Mouse (Mus musculus) C2C12 (cell line): Measurements from ENCODE around the gene Nr5a1.

Experiments
- CTCF ChIP-seq: IDR thresholded peaks from one replicate; pipeline ENCODE4 v1.5.1; 2011; ENCODE audit not compliant: control insufficient read depth, insufficient read depth, insufficient read length
- MYOD1 ChIP-seq: IDR thresholded peaks from one replicate; pipeline ENCODE4 v1.6.1; 2011; ENCODE audit warnings: low read depth; ENCODE audit not compliant: control insufficient read depth, insufficient read length
- USF1 ChIP-seq: IDR thresholded peaks from one replicate; pipeline ENCODE4 v1.6.1; 2011; ENCODE audit warnings: low read depth, mild to moderate bottlenecking, control low read depth, moderate library complexity

DNA sequence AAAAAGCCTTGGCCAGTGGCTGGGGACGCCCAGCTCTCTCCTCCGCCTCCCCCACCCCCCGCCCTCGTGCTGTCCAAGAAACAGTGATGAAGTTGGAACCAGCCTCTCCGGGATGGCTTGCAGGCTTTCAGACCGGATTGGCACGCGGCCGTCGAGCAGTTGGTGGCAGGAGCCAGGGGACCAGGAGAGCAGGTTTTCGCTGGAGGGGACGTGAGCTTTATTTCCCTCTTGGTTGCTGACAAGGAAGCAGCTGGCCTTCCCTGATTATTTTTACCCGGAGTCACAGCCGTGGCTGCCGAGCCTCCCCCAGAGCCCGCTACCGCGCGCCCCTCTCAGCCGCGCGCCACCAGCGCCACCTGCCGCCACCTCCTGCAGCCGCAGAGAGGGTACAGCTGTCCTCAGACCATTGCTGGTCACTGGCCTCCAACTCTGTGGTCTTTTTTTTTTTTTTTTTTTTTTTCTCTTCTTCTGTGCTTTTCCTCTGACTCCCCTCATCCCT lies 56.0 kb downstream of the Nr5a1 start:
- TF ChIP-seq MYOD1, result no peak
- peak; percentile 96 for TF ChIP-seq CTCF
- no peak for TF ChIP-seq USF1
